Mouse (Mus musculus) limb, embryonic 11.5 days (tissue): ENCODE measurements around the gene Smim24. TPM values are rescaled to one million over a fixed set of nuclear protein-coding genes. Genes with fewer than 3 reads are reported as not detected.

ENCODE experiments used
- ATAC-seq: fragments of 200-750 bp; cut with Nextera tagmentation; 2 replicates; pipeline ENCODE4 v1.8.0; 2017; ENCODE audit warnings: low read depth; ENCODE audit not compliant: insufficient number of reproducible peaks, low FRiP score, low TSS enrichment
- DNase-seq: peaks from one replicate; pipeline ENCODE4 v3.0.0-alpha.2; 2015; ENCODE audit warnings: low spot score
- H3K27ac ChIP-seq: fragments of 300-500 bp; sonication (generic); replicated peaks from 2 replicates; pipeline ENCODE4 v1.5.1; 2014; ENCODE audit warnings: low read depth, mild to moderate bottlenecking, low read length
- H3K27me3 ChIP-seq: fragments of 300-500 bp; sonication (generic); 2 replicates; pipeline ENCODE4 v1.6.1; 2014; ENCODE audit warnings: mild to moderate bottlenecking, low read length, mixed read lengths; ENCODE audit not compliant: control insufficient read depth, insufficient read depth
- H3K36me3 ChIP-seq: fragments of 300-500 bp; sonication (generic); 2 replicates; pipeline ENCODE4 v1.6.1; 2014; ENCODE audit warnings: mild to moderate bottlenecking, low read length, moderate library complexity, mixed read lengths; ENCODE audit not compliant: control insufficient read depth, insufficient read depth
- H3K4me1 ChIP-seq: fragments of 300-500 bp; sonication (generic); 2 replicates; pipeline ENCODE4 v1.6.1; 2014; ENCODE audit warnings: low read length, mixed read lengths; ENCODE audit not compliant: control insufficient read depth, insufficient read depth
- H3K4me2 ChIP-seq: fragments of 300-500 bp; sonication (generic); 2 replicates; pipeline ENCODE4 v1.6.1; 2014; ENCODE audit warnings: low read depth, mild to moderate bottlenecking, moderate library complexity; ENCODE audit not compliant: severe bottlenecking
- H3K4me3 ChIP-seq: fragments of 300-500 bp; sonication (generic); 2 replicates; pipeline ENCODE4 v1.5.1; 2014; ENCODE audit warnings: low read depth, low read length
- H3K9ac ChIP-seq: fragments of 300-500 bp; sonication (generic); 2 replicates; pipeline ENCODE4 v1.6.1; 2014; ENCODE audit warnings: mild to moderate bottlenecking, low read length
- H3K9me3 ChIP-seq: fragments of 300-500 bp; sonication (generic); 2 replicates; pipeline ENCODE4 v1.6.1; 2016; ENCODE audit warnings: low read length; ENCODE audit not compliant: control insufficient read depth
- WGBS: fragments of 180-500 bp; shearing (Covaris S2); extraction: QIAGEN DNeasy Blood & Tissue Kit; methylation state at CpG from one replicate; pipeline ENCODE4 v1.1.7; 2014; 5-methylcytosine and 5-hydroxymethylcytosine counted together
- polyA plus RNA-seq: library from polyadenylated mRNA; unstranded; fragments of >200 nt; fragmentation: Nextera tagmentation; extraction: Ambion mirVana; gene quantifications from 2 replicates; pipeline ENCODE4 v1.2.1, GENCODE M21; 2014

Gene Smim24
- polyA plus RNA-seq, 1 experiment from 2014 or later = 3.4 TPM

DNA sequence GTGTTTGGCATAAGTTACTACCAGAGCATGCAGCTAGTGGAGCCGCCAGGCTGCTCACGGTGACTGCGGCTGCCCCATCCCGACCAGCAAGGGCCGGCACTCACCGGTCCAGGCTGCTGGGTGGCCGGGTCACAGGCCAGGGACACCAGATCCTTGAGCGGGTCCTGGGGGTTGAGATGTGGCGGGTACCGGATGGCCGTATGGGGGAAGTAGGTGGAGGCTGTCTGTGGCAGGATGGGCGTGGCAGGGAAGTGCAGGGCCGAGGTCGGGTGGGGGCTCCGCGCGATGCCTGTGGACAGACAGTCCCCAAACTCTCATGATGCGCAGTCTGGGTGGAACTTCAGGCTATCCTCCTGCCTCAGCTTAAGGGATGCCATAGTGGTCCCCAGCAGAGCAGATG is 11.9 kb downstream of the Smim24 start:
- Histone ChIP-seq H3K36me3 (0 out of 2 replicates have a peak, but pooled peaks cover 7% of the 10 kb centered on the region), H3K4me3 (no peak overlapping the region), H3K9ac (no peak overlapping the region), H3K4me1 (peaks cover 68% of the 10 kb centered on the region), H3K9me3 (no peaks in the 10 kb centered on the region), H3K4me2 (no peak overlapping the region), H3K27me3 (peaks cover 15% of the 10 kb centered on the region; the same call in 1 of the 2 replicates), H3K27ac (no peak overlapping the region)
- 51% methylated on average over 18 of the region's 18 CpGs for WGBS
- no peak for ATAC-seq
- no peak for DNase-seq

DNA sequence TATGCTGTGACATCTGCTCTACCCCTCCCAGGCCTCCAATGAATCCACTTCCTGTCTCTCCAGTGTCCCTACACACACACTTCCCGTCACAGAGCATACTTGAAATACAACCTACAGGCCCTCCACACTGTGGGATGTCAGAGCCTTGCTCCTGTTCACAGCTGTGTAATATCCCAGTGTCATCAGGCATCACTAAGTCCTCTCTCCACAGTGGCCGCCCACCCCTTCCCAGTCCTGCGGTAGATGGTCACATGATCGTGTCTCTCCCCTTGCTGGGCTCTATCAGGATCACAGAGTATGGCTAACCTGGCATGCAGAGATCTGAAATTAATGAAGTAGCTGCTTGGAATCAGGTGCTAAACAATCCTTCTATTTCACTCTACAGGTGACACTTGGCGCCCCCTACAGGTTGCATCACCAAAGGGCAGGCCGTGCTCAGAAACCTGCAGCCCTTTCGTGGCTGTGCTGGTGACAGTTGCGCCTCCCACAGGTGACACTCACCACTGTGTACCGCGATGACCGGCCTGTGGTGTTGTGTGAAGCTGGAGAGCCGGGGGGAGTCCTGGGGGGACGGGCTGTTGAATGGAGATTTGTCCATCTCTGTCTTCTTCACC is 12.8 kb downstream of the Smim24 start:
- H3K4me2 ChIP-seq = no peak overlapping the region
- 33% methylated on average over 13 of the region's 13 CpGs for WGBS
- peaks cover 68% of the 10 kb centered on the region for H3K4me1 ChIP-seq
- H3K27ac ChIP-seq = no peak overlapping the region
- peak; percentile 74 for DNase-seq
- H3K36me3 ChIP-seq = 0 out of 2 replicates have a peak, but pooled peaks cover 4% of the 10 kb centered on the region
- no peak for ATAC-seq
- no peak overlapping the region for H3K9ac ChIP-seq
- no peaks in the 10 kb centered on the region for H3K9me3 ChIP-seq
- peak overlapping the region; percentile 5; the same call in 1 of the 2 replicates for H3K4me3 ChIP-seq
- peaks cover 11% of the 10 kb centered on the region; the same call in 1 of the 2 replicates for H3K27me3 ChIP-seq

DNA sequence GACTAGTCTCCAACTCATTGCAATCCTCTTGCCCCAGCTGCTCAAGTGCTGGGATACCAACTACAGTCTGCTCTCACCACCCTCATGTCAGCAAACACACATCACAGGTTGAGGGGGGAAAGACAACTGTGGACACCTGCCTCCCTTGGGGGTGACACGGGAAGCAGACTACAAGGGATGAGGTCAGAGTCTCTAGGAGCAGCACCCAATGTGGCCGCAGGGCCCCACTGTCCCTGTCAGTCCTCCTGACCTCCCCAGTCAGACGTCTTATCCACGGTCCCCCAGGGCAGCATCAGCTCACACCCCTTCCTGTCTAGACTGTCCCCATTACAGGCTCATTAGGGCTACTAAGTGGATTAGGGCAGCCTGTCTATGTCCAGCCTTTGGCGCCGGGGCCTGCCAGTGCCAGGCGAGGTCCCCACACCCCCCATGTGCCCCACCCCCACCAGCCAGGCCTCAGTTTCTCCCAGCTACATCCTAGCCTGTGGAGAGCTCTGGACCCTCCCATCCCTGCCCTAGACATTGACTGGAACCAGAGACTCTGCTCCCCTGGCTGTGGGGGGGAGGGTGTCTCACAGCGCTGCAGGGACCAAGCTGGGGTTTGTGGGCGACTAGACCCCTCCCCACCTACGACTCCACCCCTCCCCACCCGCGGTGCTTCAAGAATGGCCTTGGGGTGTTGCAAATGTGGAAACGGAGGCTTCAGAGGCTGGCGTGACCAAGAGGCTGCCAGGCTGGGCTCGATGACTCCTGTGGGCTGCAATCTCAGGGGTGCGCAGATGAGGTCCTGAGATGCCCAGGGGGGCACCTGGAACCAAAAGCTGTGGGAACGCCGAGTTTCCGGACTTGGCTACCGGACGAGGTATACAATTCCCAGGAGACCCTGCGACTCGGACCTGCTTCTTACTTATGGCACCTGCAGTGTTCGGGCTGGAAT is 13.9 kb downstream of the Smim24 start:
- peak overlapping the region; percentile 39 for H3K4me2 ChIP-seq
- H3K4me3 ChIP-seq = peak overlapping the region; percentile 1
- H3K36me3 ChIP-seq = 0 out of 2 replicates have a peak, but pooled peaks cover 2% of the 10 kb centered on the region
- peaks cover 11% of the 10 kb centered on the region; the same call in 1 of the 2 replicates for H3K27me3 ChIP-seq
- 0 out of 2 replicates have a peak overlapping the region, but pooled peaks have one; percentile 30 for H3K9ac ChIP-seq
- H3K27ac ChIP-seq = no peak overlapping the region; the same call in 1 of the 2 replicates
- H3K4me1 ChIP-seq = peaks cover 62% of the 10 kb centered on the region
- H3K9me3 ChIP-seq = no peaks in the 10 kb centered on the region
- ATAC-seq = no peak
- WGBS = 20% methylated on average over 24 of the region's 24 CpGs
- no peak for DNase-seq

DNA sequence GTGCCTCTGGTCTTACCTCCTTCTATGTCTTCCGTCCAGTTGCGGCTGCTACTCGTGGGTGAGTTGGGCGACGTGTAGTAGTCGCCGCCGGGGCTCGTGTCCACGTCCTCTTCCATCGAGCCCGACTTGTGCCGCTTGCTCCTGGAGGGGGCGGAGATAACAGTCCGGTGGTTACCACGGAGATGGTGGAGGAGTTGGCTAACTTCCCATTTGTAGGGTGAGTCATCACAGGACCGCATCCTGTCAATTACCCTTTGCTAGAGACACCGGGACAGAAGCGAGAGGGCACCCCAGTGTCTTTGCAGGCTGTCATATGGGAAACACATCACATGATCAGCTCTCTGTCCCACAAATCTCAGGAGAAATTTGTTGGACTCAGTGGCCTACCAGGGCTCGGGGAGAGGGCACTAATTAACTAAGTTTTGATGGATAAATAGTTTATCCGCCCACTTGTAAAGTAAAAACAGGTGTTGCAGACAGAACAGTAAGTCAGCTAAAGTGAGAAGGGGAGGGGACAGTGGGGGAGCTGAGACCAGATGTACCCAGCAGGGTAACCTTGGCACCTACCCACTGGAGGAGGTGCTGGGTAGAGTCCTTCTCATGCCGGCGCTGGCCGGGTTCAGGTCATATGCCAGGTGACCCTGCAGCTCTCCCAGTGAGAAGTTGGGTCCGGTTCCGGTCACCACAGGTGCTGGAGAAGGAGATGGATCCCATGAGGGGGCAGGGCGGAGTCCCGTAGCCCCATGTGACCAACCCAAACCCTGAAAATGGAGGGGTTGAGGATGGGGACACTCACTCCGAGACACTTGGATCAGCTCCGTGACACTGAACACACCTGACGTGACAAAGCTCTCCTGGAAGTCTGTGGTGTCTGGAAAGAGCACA is 14.9 kb downstream of the Smim24 start:
- no peak overlapping the region for H3K27ac ChIP-seq
- H3K4me3 ChIP-seq = peak overlapping the region; percentile 1; the same call in 1 of the 2 replicates
- H3K4me2 ChIP-seq = peak overlapping the region; percentile 39; the same call in 1 of the 2 replicates
- DNase-seq (peak; percentile 67), ATAC-seq (no peak)
- H3K36me3 ChIP-seq = 0 out of 2 replicates have a peak, but pooled peaks cover 2% of the 10 kb centered on the region
- 18% methylated on average over 31 of the region's 31 CpGs for WGBS
- H3K27me3 ChIP-seq = peaks cover 11% of the 10 kb centered on the region; the same call in 1 of the 2 replicates
- H3K9me3 ChIP-seq = no peaks in the 10 kb centered on the region
- H3K9ac ChIP-seq = no peak overlapping the region
- H3K4me1 ChIP-seq = peaks cover 52% of the 10 kb centered on the region

DNA sequence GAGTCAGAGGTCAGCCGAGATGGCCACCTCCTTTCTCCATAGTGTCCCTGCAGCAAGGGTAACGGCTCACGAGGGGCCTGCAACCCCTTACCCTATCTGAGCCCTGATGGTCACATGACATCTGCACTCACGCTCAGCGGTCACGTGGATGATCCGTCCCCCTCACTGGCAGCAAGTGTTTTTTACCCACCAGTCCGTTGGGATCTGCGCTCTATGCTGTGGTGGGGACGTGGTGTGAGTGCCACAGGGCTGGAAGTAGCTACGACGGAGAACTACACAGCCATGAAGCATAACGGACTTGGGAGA is 15.5 kb downstream of the Smim24 start:
- Histone ChIP-seq H3K27ac (no peak overlapping the region), H3K36me3 (0 out of 2 replicates have a peak, but pooled peaks cover 2% of the 10 kb centered on the region), H3K4me2 (no peak overlapping the region), H3K9me3 (no peaks in the 10 kb centered on the region), H3K27me3 (peaks cover 11% of the 10 kb centered on the region; the same call in 1 of the 2 replicates), H3K9ac (no peak overlapping the region), H3K4me3 (no peak overlapping the region), H3K4me1 (peaks cover 48% of the 10 kb centered on the region)
- ATAC-seq (no peak), DNase-seq (no peak)
- WGBS = 40% methylated on average over 13 of the region's 13 CpGs

DNA sequence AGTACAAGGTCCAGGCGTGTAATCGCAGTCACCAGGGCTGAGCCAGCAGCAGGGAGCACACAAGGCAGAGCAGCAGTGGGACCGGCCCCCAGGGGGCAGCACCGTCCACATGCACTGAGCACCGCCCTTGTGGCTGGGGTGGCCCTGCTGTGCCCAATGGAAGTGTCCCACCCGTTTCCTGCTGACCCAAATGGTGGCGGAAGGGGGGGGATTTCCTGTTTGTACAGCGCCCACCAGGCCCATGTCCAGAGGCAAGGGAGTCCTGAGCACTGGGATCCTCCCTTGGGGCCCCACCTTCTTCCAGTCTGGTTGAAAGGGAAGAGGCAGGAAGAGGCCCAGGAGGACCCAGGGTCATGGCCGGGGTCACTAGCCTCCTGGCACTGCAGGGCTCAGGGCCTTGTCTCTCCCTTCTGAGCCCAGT is 16.0 kb downstream of the Smim24 start:
- H3K27me3 ChIP-seq = peaks cover 11% of the 10 kb centered on the region; the same call in 1 of the 2 replicates
- 0 out of 2 replicates have a peak, but pooled peaks cover 2% of the 10 kb centered on the region for H3K36me3 ChIP-seq
- ATAC-seq (no peak), DNase-seq (peak; percentile 81)
- H3K9ac ChIP-seq = no peak overlapping the region
- H3K9me3 ChIP-seq = no peaks in the 10 kb centered on the region
- H3K4me1 ChIP-seq = peaks cover 52% of the 10 kb centered on the region
- 0 out of 2 replicates have a peak overlapping the region, but pooled peaks have one; percentile 5 for H3K4me3 ChIP-seq
- H3K27ac ChIP-seq = no peak overlapping the region
- WGBS = 13% methylated on average over 9 of the region's 9 CpGs
- H3K4me2 ChIP-seq = no peak overlapping the region

DNA sequence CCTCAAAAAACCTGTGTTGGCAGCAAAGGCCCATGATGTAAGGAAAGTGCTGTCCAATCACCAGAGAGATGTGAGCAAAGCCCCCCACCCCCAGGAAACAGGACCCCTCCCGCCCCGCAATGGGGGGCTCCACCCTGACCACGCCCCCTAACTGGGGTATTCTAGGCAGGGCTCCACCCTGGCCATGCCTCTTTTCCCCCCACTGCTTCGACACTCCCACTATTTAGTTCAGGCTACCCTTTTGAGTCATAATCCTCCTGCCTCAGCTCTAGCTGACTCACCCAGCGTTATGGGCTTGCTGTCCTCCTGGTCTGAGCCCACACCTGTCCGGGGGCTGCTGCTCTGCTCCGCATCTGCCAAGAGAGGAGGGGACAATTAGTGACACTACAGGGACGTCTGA is 16.5 kb downstream of the Smim24 start:
- H3K4me1 ChIP-seq = peaks cover 54% of the 10 kb centered on the region
- H3K27ac ChIP-seq = no peak overlapping the region
- 0 out of 2 replicates have a peak, but pooled peaks cover 2% of the 10 kb centered on the region for H3K36me3 ChIP-seq
- H3K9ac ChIP-seq = no peak overlapping the region
- 0 out of 2 replicates have a peak overlapping the region, but pooled peaks have one; percentile 5 for H3K4me3 ChIP-seq
- 12% methylated on average over 8 of the region's 8 CpGs for WGBS
- no peak for DNase-seq
- no peaks in the 10 kb centered on the region for H3K9me3 ChIP-seq
- H3K4me2 ChIP-seq = no peak overlapping the region
- H3K27me3 ChIP-seq = peaks cover 11% of the 10 kb centered on the region; the same call in 1 of the 2 replicates
- no peak for ATAC-seq
